Mouse (Mus musculus) cerebellum, adult 18-20 months (tissue): Measurements from ENCODE around the gene Rpl21.

ENCODE experiments used
- DNase-seq, 2 experiments: peaks; one replicate each; pipeline ENCODE4 v3.0.0; 2021

The Rpl21 gene

DNA sequence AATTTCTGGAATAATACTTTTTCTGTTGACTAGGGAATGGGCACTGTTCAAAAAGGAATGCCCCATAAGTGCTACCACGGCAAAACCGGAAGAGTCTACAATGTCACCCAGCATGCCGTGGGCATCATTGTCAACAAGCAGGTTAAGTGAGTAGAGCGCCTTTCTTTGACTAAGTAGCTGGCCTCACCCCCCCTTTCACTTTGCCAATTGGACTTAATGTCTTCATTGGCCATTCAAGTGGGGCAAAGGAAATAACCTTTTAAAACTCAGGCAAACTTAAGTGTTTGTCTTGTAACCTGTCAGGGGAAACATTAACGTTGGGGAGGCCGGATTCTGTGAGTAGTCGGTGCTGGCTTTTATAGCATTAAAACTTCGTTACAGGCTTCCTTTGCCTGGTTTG, 2.3 kb downstream of the Rpl21 start:
- DNase-seq: no peak

DNA sequence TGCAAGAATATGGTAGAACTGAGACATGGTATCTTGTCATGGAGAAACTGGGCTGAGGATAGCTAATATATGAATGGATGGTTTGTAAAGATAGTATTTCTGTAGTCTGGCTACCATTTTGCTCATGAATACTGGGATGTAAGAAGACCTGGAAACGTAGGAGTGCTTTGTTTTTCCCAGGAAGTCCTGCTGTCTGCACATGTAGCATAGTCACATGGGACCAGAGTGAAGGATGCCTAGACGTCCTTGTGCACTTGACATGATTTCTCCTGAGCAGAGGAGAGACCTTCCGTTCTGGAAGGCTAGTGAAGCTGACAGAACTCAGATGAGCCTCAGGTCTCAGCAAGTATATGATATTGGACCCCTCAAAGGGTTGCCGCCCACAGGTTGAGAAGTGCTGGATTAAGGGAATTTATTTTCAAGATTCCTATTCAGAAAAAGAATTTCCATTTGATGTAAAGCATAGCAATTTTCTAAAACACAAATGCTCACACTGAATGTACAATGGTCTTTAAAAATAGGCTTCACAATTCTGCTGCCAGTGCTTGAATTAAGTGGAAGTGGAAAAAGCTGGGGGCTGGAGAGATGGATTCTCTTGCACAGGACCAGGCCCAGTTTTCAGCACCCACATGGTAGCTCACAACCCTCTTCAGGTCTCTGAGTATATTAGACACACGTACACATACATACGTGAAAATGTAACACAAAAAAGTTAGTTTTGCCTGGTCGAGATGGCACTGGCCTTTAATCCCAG, 5.5 kb downstream of the Rpl21 start:
- no peak for DNase-seq

DNA sequence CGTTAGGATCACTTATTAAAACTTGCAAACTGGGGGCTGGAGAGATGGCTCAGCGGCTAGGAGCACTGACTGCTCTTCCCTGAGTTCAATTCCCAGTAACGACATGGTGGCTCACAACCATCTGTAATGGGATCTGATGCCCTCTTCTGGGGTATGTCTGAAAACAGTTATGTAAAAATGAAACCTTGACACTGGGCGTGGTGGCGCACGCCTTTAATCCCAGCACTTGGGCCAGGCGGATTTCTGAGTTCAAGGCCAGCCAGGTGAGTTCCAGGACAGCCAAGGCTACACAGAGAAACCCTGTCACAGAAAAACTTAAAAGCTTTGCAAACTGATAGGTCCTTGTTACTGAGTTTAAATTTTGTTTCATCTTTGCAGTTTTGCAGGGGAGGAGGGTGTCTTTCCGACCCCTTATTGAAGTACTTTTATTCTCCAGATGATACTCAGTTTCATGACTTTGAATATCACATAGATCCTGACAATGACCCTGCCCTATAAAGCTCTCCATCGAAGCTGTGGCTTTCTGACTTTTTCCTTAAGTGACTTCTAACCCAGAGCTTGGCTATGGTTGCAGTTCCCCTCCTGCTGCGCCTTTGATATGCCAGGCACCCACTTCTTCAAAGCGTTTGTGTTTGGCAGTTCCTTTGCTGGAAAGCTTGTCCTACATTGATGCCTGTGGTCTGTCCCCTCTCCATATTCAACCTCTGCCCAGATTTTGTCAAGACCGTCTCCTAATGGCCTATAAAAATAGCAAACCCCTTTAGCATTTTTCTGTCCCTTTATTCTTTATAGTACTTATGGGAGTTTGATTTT, 6.4 kb downstream of the Rpl21 start:
- DNase-seq: no peak

DNA sequence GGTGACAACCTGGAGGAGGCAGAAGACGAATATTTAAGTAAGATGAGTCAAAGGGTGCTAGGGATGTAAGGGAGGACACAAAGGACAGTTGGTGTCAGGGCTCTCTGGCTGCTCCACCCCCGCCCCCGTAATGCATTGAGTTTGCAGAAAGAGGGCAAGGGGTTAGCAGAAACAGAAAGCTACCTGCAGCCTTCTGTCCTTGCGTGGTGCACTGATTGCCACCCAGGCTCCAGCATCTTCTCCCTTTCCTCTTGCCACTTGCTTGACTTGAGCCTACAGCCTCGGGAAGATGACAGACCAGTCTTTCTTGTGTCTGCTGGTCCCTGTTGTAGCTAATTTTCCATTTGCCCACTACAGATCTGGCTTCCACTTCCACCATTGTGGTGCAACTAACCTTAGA, 7.1 kb downstream of the Rpl21 start:
- no peak for DNase-seq

DNA sequence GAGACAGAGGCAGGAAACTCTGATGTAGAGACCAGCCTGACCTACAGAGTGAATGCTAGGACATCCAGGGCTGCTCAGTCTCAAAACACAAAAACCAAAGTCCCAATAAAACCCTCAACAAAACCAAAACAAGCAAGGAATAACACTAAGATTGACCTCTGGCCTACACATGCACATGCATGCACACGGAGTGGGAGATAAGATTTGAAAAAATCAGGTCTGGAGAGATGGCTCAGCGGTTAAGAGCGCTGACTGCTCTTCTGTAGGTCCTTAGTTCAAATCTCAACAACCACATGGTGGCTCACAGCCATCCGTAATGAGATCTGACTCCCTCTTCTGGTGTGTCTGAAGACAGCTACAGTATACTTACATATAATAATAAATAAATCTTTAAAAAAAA, 7.7 kb downstream of the Rpl21 start:
- no peak for DNase-seq

DNA sequence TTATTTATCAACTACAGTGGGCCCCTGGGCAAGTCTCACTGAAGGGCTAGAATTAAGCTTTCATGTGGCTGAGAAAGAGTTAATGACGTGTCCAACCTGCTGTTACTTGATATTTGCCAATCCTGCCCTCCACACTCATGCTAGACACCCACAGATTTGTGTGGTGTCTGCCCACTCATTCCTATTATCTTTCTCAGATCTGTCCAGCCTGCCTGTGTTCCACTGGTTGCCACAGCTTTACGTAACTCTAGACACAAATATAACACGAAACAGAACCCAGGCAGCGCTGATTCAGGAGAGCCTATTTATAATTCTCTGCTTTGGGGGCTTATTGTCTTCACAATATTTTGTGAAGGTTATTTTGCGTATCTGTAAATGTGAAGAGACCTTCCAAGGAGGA, 8.6 kb downstream of the Rpl21 start:
- no peak for DNase-seq

DNA sequence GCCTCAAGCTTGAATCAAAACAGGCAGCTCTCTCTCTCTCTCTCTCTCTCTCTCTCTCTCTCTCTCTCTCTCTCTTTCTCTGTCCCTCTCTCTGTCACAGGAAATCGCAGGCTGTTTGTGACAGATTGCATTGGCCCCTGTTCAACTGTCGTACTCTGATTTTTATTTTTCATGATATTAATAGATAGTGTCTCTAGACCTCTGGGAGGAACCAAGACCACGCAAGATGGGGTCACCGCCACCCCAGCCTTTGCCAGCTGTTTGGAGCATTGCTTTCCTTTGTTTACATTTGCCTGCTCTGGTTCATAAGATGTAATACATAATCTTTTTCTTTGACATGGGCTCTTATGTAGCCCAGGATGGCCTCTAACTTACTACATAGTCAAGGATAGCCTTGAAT, 9.3 kb downstream of the Rpl21 start:
- DNase-seq: no peak

DNA sequence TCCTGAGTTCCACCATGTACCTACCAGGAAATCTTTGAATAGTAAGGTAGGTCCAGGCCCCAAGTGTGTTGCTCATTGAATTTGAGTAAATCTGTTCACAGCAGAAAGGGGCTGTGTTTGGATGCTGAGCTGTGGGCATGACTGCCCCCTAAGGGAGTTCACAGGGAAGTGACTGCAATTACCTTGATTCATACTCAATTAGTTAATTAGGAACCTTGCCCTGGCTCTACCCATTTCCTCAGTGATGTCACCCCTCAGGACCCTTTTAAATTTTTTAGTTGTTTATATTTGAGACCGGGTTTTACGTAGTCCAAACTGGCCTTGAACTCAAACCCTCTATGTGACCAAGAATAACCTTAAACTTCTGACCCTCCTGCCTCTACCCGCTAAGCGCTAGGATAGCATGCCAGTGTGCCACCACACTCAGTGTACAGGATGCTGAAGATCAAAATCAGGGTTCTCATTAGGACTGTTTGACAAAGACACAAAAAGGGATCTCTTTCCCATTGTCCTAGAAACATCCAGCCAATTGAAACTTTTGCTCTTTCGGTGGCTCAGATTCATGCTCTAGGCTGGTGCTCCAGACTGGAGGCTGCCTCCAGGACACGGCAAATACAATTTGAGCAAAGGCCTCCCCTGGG, 11.7 kb downstream of the Rpl21 start:
- peak in 1 of 2 experiments; percentile 29 for DNase-seq

DNA sequence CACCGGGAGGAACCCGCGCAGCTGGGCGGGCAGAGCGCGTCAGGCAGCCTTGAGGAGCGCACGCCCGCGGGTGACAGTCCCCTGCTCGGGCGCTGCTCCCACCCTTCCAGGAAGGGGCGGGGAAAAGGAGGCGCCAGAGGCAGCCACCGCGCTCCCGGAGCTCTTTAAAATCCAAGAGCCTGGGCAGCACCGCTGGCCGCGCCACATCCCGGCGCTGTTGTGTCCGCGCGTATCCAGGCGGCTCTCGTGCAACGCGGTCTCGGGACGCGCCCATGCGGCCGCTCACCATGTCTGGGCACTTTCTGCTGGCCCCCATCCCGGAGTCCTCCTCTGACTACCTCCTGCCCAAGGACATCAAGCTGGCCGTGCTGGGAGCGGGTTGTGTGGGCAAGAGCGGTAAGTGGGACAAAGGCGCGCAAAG, 12.3 kb downstream of the Rpl21 start, which contains the start of gene Rasl11a:
TSS of gene Rasl11a (plus strand) at position 127 of the 421 bp plus-strand sequence.
- peak; percentile 71 to 78 for DNase-seq

DNA sequence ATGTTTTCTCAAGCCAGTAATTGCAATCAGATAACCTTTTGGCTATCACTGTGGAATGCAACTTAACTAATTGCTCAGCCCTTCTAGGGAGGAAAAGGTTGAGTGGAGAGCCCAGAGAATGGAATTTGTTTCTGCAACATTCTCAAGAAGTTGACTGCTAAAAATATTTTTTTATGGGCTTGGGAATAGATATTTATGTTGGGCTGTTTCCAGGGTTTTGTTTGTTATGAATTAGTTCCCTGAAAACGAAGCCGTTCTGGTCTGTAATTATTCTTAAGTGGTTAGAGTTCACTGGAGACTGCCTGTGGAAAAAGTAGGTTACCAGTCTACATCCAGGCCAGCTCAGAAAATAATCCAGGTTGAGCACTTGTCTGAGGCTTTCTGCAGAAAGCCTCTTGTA, 13.8 kb downstream of the Rpl21 start:
- no peak for DNase-seq

DNA sequence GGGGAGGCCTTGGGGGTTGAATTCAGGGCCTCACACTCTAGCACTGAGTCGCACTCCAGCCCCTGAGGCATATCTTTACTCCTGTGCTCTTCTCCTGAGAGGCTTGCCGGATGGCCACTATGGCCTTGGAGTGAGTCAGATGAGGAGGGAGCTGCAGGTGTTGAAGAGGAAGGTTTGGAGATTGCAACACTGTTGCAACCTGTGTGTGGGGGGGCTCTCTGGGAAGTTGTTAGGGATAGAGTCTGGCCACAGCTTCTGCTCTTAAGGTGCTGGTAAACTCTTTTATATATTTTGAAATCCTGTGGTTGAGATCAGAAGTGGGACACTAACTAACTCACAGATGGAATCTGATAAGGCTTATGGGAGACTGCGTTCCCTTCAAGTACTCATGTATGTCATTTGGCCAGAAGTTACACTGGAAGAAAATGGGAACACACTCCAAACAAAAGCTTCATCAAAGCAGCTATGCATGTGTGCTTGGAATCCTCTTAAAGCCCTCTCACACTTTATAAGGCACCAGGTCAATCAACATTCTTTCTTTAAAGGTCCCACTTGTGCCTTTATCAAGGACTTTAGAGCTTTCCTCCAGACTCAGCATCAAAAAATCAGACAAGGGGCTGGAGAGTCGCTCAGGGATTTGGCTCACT, 16.4 kb downstream of the Rpl21 start:
- no peak for DNase-seq

DNA sequence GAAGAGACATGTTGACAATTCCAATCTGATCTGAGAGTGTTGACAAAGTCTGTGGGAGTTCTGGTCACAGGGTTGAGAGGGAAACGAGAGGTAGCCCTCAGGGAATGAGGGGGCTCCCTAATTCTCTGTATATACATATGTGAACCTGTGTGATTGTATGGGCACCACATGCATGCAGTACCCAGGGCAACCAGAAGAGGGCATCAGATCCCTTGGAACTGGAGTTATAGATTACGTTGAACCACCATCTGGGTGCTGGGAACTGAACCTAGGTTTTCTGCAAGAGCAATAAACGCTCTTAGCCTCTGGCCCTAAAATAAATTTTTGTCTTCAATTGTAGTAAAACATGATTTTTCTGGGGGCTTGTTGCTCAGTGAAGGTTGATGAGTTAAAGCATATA, 23.4 kb downstream of the Rpl21 start:
- no peak for DNase-seq

DNA sequence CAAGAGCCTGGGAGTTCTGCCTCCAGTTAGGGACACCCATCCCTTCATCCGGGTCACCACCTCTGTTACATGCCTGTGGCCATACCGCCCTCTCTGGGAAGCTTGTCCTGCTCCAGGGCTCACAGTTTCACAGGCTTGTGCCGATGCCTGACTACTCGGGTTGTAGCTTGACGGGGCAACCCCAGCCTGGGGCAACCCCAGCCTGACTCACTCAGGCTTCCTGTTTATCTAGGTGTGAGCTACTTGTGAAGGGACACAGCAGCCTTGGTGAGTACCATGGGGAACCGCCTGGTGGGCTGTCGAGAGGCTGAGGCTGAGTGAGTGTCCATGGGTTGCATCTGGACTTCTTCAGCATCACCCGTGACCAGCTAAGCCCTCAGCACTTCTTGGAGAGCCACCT, 24.9 kb downstream of the Rpl21 start:
- DNase-seq: no peak

DNA sequence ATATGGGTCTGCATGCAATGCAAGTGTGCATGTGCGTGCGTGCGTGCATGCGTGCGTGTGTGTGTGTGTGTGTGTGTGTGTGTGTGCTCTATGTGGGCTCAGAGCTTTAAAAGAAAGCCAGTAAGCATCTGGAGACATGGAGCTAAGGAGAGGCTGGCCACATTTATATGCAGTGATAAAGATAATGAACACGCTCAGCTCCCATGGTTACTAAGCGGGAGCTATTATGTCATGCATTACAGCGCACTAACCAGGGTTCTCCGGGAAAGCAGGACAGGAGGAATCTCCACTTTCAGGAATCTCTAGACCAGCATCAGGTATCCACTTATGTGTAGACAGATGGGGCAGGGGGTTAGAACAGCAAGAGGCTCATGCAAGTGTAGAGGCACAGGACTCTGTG, 26.1 kb downstream of the Rpl21 start:
- DNase-seq: no peak

DNA sequence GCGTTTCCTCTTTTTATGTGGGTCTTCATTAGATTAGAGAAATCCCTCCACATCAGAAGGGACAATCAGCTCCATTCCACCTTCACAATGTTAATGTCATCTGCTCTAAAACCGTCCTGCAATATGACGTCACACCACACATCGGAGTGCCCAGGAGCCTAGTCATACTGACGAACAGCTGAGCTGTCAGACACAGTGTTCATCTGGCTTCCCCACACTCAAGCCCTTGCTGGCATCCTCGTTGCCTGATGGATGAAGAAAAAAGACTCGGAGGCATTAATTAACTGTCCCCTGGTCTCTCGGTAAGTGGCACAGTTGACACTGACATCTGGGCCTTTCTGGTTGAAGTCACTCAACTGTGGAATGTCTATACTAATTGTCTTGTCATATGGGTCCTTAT, 26.6 kb downstream of the Rpl21 start:
- DNase-seq: no peak

DNA sequence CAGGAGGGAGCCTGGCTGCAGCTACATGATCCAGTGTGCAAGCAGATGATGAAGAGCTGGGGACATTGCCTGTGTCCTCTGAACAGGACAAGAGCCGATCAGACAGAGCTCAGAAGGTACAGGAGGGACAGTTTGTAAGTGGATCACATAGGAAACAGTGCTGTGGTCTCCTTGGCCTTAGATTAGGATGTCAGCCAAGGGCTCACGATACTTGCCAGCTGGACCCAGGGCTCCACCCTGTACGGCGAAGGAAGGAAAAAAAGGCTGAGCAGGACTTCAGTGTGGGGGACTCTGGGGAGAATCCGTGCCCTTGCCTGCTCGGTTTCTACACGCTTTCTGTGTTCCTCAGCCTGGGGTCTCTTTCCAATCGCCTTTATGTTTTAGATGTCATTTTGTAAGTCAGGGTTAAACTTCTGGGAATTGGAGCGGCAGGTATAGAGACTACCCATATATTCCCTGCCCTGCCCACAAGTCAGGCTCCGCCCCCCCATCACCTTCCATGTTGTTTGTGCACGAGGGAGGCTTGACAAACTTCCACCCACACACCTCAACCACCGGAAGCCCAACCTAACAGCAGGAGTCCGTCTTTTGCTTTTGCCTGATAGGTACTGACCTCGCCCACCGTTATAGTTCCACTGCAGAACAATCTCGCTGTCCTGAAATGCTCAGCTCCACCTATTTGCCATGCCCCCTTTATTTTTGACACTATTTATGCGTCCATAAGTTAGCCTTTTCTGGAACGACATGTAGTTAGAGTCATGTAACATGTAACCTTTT, 27.7 kb downstream of the Rpl21 start:
- no peak for DNase-seq

DNA sequence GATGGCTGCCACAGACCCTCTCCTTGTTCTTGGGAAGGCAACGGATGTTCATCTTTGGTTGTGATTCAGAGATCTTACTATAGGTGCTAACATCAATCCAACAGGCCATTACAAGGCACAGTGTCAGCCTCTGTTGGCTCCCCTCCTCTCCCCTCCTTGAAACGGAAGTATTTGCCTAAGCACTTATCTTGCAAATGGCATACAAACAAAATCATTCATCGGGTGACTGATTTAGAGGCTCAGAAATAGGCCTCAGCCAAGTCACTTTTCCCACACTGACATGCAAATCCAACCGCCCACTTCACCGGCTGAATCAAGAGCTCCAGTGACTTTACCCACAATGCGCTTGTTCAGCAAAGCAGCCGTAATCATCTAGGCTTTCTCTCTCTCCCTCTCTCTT, 28.9 kb downstream of the Rpl21 start:
- no peak for DNase-seq

DNA sequence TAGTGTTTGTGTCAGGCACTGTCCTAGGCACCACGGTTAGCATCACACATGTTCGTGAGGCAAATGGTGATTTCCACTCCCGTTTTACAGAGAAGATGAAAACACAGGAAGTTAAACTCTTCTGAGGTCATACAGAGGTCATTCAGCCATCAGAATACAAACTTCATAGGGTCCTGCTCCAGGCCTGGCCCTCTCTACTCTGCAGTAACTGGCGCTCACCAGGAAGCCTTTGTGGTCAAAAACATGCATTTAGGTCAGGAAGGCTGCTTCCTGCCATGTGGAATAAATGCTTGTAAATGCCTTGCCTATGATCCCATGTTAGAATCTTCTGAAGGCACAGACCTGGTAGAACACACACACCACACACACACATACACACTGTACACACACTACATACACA, 32.8 kb downstream of the Rpl21 start:
- DNase-seq: no peak

DNA sequence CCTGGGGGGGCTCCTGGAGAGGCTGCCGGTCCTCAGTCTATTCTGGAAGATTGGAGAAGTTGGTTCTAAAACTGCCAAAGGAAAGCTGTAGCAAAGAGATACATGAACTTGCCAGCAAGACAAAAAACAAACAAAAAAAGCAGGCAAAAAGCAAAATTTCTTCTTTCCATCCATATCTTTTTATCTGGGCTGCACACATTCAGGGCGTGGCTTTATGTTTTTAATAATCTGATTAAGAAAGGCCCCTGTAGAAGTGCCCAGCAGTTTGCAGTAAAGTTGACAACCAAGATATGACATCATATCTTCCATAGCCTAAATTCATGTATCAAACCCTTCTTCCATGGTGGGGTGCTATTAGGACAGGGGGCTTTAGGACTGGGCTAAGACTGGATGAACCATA, 33.6 kb downstream of the Rpl21 start:
- DNase-seq: no peak

DNA sequence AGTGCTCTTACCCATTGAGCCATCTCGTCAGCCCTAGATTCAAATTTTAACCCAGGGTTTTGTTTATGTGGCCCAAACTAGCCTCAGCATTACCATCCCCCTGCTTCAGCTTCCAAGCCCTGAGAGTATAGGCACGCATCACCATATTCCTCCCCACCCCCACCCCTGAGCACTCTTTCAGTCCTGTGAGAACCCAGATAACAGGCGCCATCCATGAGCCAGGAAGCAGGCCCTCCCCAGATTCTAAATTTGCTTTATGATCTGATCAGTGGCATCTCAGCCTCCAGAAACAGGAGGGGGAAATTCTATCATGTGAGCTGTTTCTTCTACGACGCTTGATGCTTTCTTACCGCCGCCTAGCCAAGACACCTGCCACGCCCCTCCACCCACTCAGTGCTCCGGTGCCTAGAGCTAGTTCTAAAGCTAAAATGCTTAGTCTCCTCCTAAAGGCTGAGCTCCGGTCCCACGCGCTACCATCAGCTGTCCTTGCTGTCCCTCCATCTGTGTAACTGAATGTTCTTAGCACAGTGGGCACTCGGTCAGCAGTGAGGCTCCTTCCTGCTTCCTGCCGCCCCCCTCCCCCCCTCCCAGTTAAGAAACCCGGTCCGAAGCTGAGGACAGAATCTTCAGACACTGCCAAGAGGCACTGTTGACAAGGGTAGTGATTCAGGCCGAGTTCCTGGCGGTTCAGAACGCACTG, 34.7 kb downstream of the Rpl21 start:
- peak; percentile 16 to 17 for DNase-seq

DNA sequence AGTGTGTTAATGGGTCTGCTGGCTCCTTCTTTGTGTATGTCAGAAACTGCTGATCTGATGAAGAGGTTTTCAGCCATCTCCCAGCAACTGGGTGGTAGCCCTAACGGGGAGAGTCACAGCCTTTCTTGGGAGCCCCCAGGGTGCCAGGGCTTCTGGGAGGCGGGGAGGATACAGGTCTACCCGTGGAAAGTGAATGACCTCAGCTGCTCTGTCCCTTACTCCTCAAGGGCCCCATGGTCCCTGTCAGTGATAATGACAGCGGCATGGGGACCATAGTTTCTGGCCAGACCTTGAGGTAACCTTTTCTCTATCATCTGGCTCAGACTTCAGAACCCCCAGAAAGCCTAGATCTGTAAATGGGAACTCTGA, 35.2 kb downstream of the Rpl21 start:
- no peak for DNase-seq
